Mouse (Mus musculus): Measurements from ENCODE around the gene Limch1. TPM values are rescaled to one million over a fixed set of nuclear protein-coding genes. Genes with fewer than 3 reads are reported as not detected.

Limch1 gene
- polyA plus RNA-seq, 1 experiment from 2014 or later: 16.1 TPM

GRCm38 (mm10) chr5:66872053-66872452, 126.4 kb downstream of the Limch1 start:
- Histone ChIP-seq H3K9ac (ENCODE audit: low read length) (no peak overlapping the region), H3K4me2 (ENCODE audit: low read length) (no peak overlapping the region), H3K36me3 (ENCODE audit: control insufficient read depth, insufficient read depth, low read length) (no peaks in the 10 kb centered on the region), H3K4me1 (replicated peaks; ENCODE audit: control insufficient read depth, insufficient read depth, low read length) (no peaks in the 10 kb centered on the region), H3K27ac (ENCODE audit: low read depth) (no peak overlapping the region), H3K27me3 (replicated peaks; ENCODE audit: control insufficient read depth, insufficient read depth, low read length) (no peaks in the 10 kb centered on the region), H3K9me3 (ENCODE audit: control insufficient read depth, low read length) (no peaks in the 10 kb centered on the region), H3K4me3 (ENCODE audit: low read depth, low read length) (no peak overlapping the region)
- 89% methylated on average over 4 of the region's 4 CpGs for WGBS
- DNase-seq (ENCODE audit: low spot score) (no peak), ATAC-seq (replicated peaks; ENCODE audit: low FRiP score, low TSS enrichment, low read depth) (no peak)

- DNase-seq (ENCODE audit: low spot score) (no peak), ATAC-seq (replicated peaks; ENCODE audit: low FRiP score, low TSS enrichment, low read depth) (no peak)
- 89% methylated on average over 6 of the region's 6 CpGs for WGBS
These were observed 127.1 kb downstream of the Limch1 start for GRCm38 (mm10) chr5:66872681-66873080.

GRCm38 (mm10) chr5:66876018-66876805, 130.6 kb downstream of the Limch1 start:
- Histone ChIP-seq H3K4me2 (ENCODE audit: low read length) (no peak overlapping the region), H3K27me3 (replicated peaks; ENCODE audit: control insufficient read depth, insufficient read depth, low read length) (no peaks in the 10 kb centered on the region), H3K4me3 (ENCODE audit: low read depth, low read length) (no peak overlapping the region), H3K4me1 (replicated peaks; ENCODE audit: control insufficient read depth, insufficient read depth, low read length) (no peaks in the 10 kb centered on the region), H3K9ac (ENCODE audit: low read length) (no peak overlapping the region), H3K9me3 (ENCODE audit: control insufficient read depth, low read length) (no peaks in the 10 kb centered on the region), H3K27ac (ENCODE audit: low read depth) (no peak overlapping the region), H3K36me3 (ENCODE audit: control insufficient read depth, insufficient read depth, low read length) (no peaks in the 10 kb centered on the region)
- WGBS: 58% methylated on average over 10 of the region's 10 CpGs
- DNase-seq (ENCODE audit: low spot score) (no peak), ATAC-seq (replicated peaks; ENCODE audit: low FRiP score, low TSS enrichment, low read depth) (no peak)

More at GRCm38 (mm10) chr5:66872681-66873080, 127.1 kb downstream of the Limch1 start:
- H3K36me3 ChIP-seq (ENCODE audit: control insufficient read depth, insufficient read depth, low read length): no peaks in the 10 kb centered on the region
- H3K27me3 ChIP-seq (replicated peaks; ENCODE audit: control insufficient read depth, insufficient read depth, low read length): no peaks in the 10 kb centered on the region
- no peak overlapping the region for H3K9ac ChIP-seq (ENCODE audit: low read length)
- H3K9me3 ChIP-seq (ENCODE audit: control insufficient read depth, low read length): no peaks in the 10 kb centered on the region
- H3K4me2 ChIP-seq (ENCODE audit: low read length): no peak overlapping the region
- no peak overlapping the region for H3K27ac ChIP-seq (ENCODE audit: low read depth)
- no peaks in the 10 kb centered on the region for H3K4me1 ChIP-seq (replicated peaks; ENCODE audit: control insufficient read depth, insufficient read depth, low read length)
- no peak overlapping the region for H3K4me3 ChIP-seq (ENCODE audit: low read depth, low read length)

- WGBS: 67% methylated on average over 5 of the region's 5 CpGs
- no peak for ATAC-seq (replicated peaks; ENCODE audit: low FRiP score, low TSS enrichment, low read depth)
- H3K9ac ChIP-seq (ENCODE audit: low read length): no peak overlapping the region
These were observed 131.4 kb downstream of the Limch1 start for GRCm38 (mm10) chr5:66877066-66877465.

GRCm38 (mm10) chr5:66881901-66882341, 136.3 kb downstream of the Limch1 start:
- H3K27ac ChIP-seq (ENCODE audit: low read depth): no peak overlapping the region
- no peak for ATAC-seq (replicated peaks; ENCODE audit: low FRiP score, low TSS enrichment, low read depth)

More at GRCm38 (mm10) chr5:66877066-66877465, 131.4 kb downstream of the Limch1 start:
- Histone ChIP-seq H3K4me2 (ENCODE audit: low read length) (no peak overlapping the region), H3K4me3 (ENCODE audit: low read depth, low read length) (no peak overlapping the region), H3K27me3 (replicated peaks; ENCODE audit: control insufficient read depth, insufficient read depth, low read length) (no peaks in the 10 kb centered on the region), H3K9me3 (ENCODE audit: control insufficient read depth, low read length) (no peaks in the 10 kb centered on the region), H3K4me1 (replicated peaks; ENCODE audit: control insufficient read depth, insufficient read depth, low read length) (no peaks in the 10 kb centered on the region), H3K27ac (ENCODE audit: low read depth) (no peak overlapping the region), H3K36me3 (ENCODE audit: control insufficient read depth, insufficient read depth, low read length) (no peaks in the 10 kb centered on the region)
- DNase-seq (ENCODE audit: low spot score): no peak

GRCm38 (mm10) chr5:66882718-66883117, 137.1 kb downstream of the Limch1 start:
- Histone ChIP-seq H3K9ac (ENCODE audit: low read length) (no peak overlapping the region), H3K27me3 (replicated peaks; ENCODE audit: control insufficient read depth, insufficient read depth, low read length) (no peaks in the 10 kb centered on the region), H3K27ac (ENCODE audit: low read depth) (no peak overlapping the region), H3K9me3 (ENCODE audit: control insufficient read depth, low read length) (0 out of 2 replicates have a peak, but pooled peaks cover 2% of the 10 kb centered on the region), H3K4me3 (ENCODE audit: low read depth, low read length) (no peak overlapping the region), H3K36me3 (ENCODE audit: control insufficient read depth, insufficient read depth, low read length) (no peaks in the 10 kb centered on the region), H3K4me1 (replicated peaks; ENCODE audit: control insufficient read depth, insufficient read depth, low read length) (0 out of 2 replicates have a peak, but pooled peaks cover 6% of the 10 kb centered on the region), H3K4me2 (ENCODE audit: low read length) (no peak overlapping the region)
- DNase-seq (ENCODE audit: low spot score) (no peak), ATAC-seq (replicated peaks; ENCODE audit: low FRiP score, low TSS enrichment, low read depth) (no peak)
- WGBS: 80% methylated on average over 13 of the region's 13 CpGs

More at GRCm38 (mm10) chr5:66881901-66882341, 136.3 kb downstream of the Limch1 start:
- Histone ChIP-seq H3K27me3 (replicated peaks; ENCODE audit: control insufficient read depth, insufficient read depth, low read length) (no peaks in the 10 kb centered on the region), H3K9me3 (ENCODE audit: control insufficient read depth, low read length) (0 out of 2 replicates have a peak, but pooled peaks cover 2% of the 10 kb centered on the region), H3K9ac (ENCODE audit: low read length) (no peak overlapping the region), H3K4me3 (ENCODE audit: low read depth, low read length) (no peak overlapping the region), H3K36me3 (ENCODE audit: control insufficient read depth, insufficient read depth, low read length) (no peaks in the 10 kb centered on the region), H3K4me1 (replicated peaks; ENCODE audit: control insufficient read depth, insufficient read depth, low read length) (0 out of 2 replicates have a peak, but pooled peaks cover 6% of the 10 kb centered on the region), H3K4me2 (ENCODE audit: low read length) (no peak overlapping the region)
- DNase-seq (ENCODE audit: low spot score): no peak
- 25% methylated on average over 3 of the region's 3 CpGs for WGBS

- no peak overlapping the region for H3K9ac ChIP-seq (ENCODE audit: low read length)
- H3K4me1 ChIP-seq (replicated peaks; ENCODE audit: control insufficient read depth, insufficient read depth, low read length): 0 out of 2 replicates have a peak, but pooled peaks cover 6% of the 10 kb centered on the region
- no peak overlapping the region for H3K27ac ChIP-seq (ENCODE audit: low read depth)
- no peaks in the 10 kb centered on the region for H3K36me3 ChIP-seq (ENCODE audit: control insufficient read depth, insufficient read depth, low read length)
- H3K9me3 ChIP-seq (ENCODE audit: control insufficient read depth, low read length): 0 out of 2 replicates have a peak, but pooled peaks cover 2% of the 10 kb centered on the region
- no peaks in the 10 kb centered on the region for H3K27me3 ChIP-seq (replicated peaks; ENCODE audit: control insufficient read depth, insufficient read depth, low read length)
- DNase-seq (ENCODE audit: low spot score): no peak
- no peak for ATAC-seq (replicated peaks; ENCODE audit: low FRiP score, low TSS enrichment, low read depth)
- WGBS: 77% methylated on average over 4 of the region's 4 CpGs
- H3K4me3 ChIP-seq (ENCODE audit: low read depth, low read length): no peak overlapping the region
- no peak overlapping the region for H3K4me2 ChIP-seq (ENCODE audit: low read length)
These were observed 138.9 kb downstream of the Limch1 start for GRCm38 (mm10) chr5:66884505-66884904.

GRCm38 (mm10) chr5:66886410-66887120, 140.9 kb downstream of the Limch1 start:
- WGBS: 72% methylated on average over 5 of the region's 5 CpGs
- Histone ChIP-seq H3K27ac (ENCODE audit: low read depth) (no peak overlapping the region), H3K9me3 (ENCODE audit: control insufficient read depth, low read length) (0 out of 2 replicates have a peak, but pooled peaks cover 2% of the 10 kb centered on the region), H3K4me1 (replicated peaks; ENCODE audit: control insufficient read depth, insufficient read depth, low read length) (0 out of 2 replicates have a peak, but pooled peaks cover 6% of the 10 kb centered on the region), H3K27me3 (replicated peaks; ENCODE audit: control insufficient read depth, insufficient read depth, low read length) (no peaks in the 10 kb centered on the region), H3K36me3 (ENCODE audit: control insufficient read depth, insufficient read depth, low read length) (no peaks in the 10 kb centered on the region), H3K4me3 (ENCODE audit: low read depth, low read length) (no peak overlapping the region), H3K4me2 (ENCODE audit: low read length) (no peak overlapping the region), H3K9ac (ENCODE audit: low read length) (no peak overlapping the region)
- DNase-seq (ENCODE audit: low spot score) (no peak), ATAC-seq (replicated peaks; ENCODE audit: low FRiP score, low TSS enrichment, low read depth) (no peak)
